Mouse (Mus musculus) CD8-positive naive resting alpha-beta T cell, adult 57 days (primary cell): ENCODE measurements around the gene Trim11. TPM values are rescaled to one million over a fixed set of nuclear protein-coding genes. Genes with fewer than 3 reads are reported as not detected.

Experiments
- total RNA-seq: library from RNA; stranded (reverse); gene quantifications from one replicate; pipeline ENCODE4 v1.2.4, GENCODE M21; 2023

The Trim11 gene
- 64.9 TPM for total RNA-seq

DNA sequence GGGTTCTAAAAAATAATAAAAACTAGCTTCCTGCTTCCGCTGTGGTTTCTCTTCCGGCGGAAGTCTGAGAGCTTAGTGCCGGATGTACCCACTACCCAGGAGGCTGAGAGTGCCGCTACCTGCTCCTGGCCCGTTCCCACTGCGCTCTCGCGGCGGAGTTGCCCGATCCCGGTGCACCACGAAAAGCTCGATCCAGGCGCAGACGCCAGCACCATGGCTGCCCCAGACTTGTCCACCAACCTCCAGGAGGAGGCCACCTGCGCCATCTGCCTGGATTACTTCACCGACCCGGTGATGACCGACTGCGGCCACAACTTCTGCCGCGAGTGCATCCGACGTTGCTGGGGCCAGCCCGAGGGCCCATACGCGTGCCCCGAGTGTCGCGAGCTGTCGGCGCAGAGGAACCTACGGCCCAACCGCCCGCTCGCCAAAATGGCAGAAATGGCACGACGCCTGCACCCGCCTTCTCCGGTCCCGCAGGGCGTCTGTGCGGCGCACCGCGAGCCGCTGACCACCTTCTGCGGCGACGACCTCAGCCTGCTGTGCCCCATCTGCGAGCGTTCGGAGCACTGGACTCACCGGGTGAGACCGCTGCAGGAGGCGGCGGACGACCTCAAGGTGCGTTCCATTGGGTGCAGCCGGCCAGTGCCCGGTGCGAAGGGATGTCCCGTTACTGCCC, at the start of gene Trim11:
Gene Trim11, plus strand, starts transcription at position 67 of the 679 bp plus-strand sequence.

DNA sequence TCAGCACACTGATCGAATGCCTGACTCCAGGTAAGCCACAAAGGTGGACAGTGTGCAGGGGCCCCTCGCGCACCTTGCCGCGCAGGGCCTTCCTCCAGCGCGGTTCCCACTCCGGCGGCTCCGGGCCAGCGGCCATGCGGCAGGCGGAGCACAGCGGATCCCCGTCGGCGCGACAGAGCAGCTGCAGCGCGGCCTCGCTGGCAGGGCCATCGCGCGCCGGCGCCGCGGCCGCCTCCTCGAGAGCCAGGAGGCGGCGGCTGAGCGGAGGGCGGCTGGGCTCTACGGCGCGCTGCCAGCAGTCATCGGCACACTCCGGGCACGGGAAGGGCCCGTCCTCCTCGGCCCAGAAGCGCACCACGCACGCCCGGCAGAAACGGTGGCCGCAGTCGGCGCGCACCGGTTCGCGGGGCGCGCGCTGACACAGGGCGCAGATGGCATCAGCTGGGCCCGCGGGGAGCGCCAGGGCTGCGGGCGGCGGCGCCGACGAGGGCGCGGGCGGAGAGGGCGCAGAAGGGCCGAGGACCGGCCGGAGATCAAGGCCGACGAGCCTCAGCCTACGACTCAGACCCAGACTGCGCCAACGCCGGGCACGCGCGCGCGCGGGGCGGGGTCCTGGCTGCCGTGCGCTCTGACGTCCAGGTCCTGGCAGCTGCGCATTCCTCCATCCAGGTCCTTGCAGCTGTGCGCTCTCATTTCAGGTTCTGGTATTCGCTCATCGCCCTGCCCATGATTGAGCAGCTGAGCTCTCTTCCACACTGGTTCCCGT, 39.4 kb upstream of the Trim11 start, which contains the start of gene Rnf187:
Gene Rnf187, minus strand, starts transcription at position 595 of the 766 bp plus-strand sequence.

DNA sequence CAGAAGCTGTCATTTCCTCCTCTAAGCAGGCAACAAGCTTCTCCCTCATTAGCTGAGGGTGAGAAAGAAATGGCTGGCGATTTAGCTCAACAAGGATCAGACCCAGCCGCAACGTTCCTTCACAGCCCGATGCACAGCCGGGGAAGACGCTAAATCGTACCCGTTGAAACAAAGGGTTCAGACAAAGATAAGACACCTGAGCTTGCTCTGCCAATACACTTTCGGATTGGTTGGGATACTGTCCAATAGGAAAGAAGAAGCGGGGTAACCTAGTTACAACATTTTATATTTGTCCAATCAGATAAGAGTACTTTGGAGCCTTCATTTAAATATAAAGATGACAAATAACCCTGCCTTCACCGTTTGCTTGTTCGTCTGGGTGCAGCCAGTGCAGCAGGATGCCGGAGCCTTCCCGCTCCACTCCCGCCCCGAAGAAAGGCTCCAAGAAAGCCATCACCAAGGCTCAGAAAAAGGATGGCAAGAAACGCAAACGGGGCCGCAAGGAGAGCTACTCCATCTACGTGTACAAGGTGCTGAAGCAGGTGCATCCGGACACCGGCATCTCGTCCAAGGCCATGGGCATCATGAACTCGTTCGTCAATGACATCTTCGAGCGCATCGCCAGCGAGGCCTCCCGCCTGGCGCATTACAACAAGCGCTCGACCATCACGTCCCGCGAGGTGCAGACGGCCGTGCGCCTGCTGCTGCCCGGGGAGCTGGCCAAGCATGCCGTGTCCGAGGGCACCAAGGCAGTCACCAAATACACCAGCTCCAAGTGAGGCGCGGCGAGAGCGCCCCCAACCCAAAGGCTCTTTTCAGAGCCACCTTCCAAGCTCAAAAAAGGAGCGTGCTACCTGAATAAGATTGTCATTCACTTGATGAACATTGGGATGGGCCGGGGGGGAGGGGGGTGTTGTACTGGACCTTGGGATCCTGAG, 29.1 kb upstream of the Trim11 start, which contains the start of gene Hist3h2ba:
Gene Hist3h2ba, plus strand, starts transcription at position 379 of the 938 bp plus-strand sequence.

DNA sequence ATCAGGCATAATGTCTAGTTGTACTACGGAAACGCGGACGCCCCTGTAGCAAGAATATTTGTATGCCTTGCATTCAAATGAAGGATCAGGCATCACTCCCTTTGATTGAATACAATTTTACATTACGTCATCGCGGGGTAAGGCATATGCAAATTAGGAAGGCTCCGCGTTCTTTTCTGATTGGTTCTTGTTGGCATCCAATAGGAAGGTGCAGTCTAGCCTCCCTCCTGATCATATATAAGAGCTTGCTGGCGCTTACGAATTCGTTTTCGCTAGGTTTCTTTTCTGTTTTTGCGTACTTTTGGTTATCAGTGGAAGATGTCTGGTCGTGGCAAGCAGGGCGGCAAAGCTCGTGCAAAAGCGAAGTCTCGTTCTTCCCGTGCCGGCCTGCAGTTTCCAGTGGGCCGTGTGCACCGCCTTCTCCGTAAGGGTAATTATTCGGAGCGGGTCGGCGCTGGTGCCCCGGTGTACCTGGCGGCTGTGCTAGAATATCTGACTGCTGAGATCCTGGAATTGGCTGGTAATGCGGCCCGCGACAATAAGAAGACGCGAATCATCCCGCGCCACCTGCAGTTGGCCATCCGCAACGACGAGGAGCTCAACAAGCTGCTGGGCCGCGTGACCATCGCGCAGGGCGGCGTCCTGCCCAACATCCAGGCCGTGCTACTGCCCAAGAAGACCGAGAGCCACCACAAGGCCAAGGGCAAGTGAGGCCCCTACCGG, 23.3 kb upstream of the Trim11 start, which contains the start of the genes Hist3h2a and Trim17:
Gene Hist3h2a, plus strand, starts transcription at position 266 of the 723 bp plus-strand sequence.
Gene Trim17, plus strand, starts transcription at position 266 of the 723 bp plus-strand sequence.

Other genes starting within 250 kb of the Trim11 start
- gene Olfr317, start 238.9 kb upstream of the Trim11 start, total RNA-seq = not detected
- gene Olfr316, start 225.4 kb upstream of the Trim11 start, total RNA-seq = not detected
- not detected for gene Olfr315, start 204.9 kb upstream of the Trim11 start, total RNA-seq
- not detected for gene Olfr314, start 195.1 kb upstream of the Trim11 start, total RNA-seq
- gene Fam183b, start 176.1 kb upstream of the Trim11 start, total RNA-seq = not detected
- not detected for gene Olfr313, start 163.1 kb upstream of the Trim11 start, total RNA-seq
- gene Olfr312, start 148.9 kb upstream of the Trim11 start, total RNA-seq = not detected
- gene Olfr311, start 138.8 kb upstream of the Trim11 start, total RNA-seq = not detected
- 8.2 TPM for gene Gm12258, start 130.9 kb upstream of the Trim11 start, total RNA-seq
- 12.2 TPM for gene 2810021J22Rik, start 110.9 kb upstream of the Trim11 start, total RNA-seq
- gene Zfp39, start 73.9 kb upstream of the Trim11 start, total RNA-seq = 11.7 TPM
- not detected for gene Btnl10, start 60.2 kb upstream of the Trim11 start, total RNA-seq
- 120 TPM for gene Rnf187, start 39.2 kb upstream of the Trim11 start, total RNA-seq
- 11.3 TPM for gene Hist3h2ba, start 29.2 kb upstream of the Trim11 start, total RNA-seq
- 40.1 TPM for gene Hist3h2a, start 23.4 kb upstream of the Trim11 start, total RNA-seq
- 0.28 TPM for gene Trim17, start 23.4 kb upstream of the Trim11 start, total RNA-seq
- gene Obscn, start 158.3 kb downstream of the Trim11 start, total RNA-seq = 0.31 TPM
- 38.2 TPM for gene Iba57, start 185.6 kb downstream of the Trim11 start, total RNA-seq
- not detected for gene Gjc2, start 205.1 kb downstream of the Trim11 start, total RNA-seq
- gene Guk1, start 214.1 kb downstream of the Trim11 start, total RNA-seq = 35.8 TPM
- 15.9 TPM for gene Mrpl55, start 224.4 kb downstream of the Trim11 start, total RNA-seq
- 23.7 TPM for gene 2310033P09Rik, start 230.2 kb downstream of the Trim11 start, total RNA-seq